Mouse (Mus musculus): ENCODE results near the gene Gpr119. TPM values are rescaled to one million over a fixed set of nuclear protein-coding genes. Genes with fewer than 3 reads are reported as not detected.

Gpr119 gene
- polyA plus RNA-seq (2014; fragmentation: Illumina TruSeq; extraction: RNeasy Lipid Tissue Mini Kit (QIAGEN cat#74804); ENCODE audit: low read depth, low replicate concordance): not detected

DNA sequence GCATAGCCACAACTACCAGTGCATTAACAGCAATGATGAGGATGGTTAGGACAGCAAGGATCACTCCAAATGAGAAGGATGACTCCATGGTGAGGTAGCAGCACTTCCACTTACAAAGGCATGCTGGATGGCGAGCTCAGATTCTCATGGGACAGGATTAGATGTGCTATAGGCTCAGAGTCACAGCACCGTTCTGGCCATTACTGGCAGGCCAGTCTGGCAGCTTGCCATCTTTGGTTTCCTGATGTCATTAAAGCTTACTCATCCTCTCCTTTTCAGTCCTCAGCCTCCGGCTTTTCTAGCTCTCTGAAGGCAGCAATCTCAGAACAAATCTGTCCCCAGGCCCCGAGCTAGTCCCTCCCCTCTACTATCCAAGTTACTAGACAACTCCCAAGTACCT lies at the start of gene Gpr119:
TSS of gene Gpr119 (minus strand) at position 308 of the 400 bp plus-strand sequence.

DNA sequence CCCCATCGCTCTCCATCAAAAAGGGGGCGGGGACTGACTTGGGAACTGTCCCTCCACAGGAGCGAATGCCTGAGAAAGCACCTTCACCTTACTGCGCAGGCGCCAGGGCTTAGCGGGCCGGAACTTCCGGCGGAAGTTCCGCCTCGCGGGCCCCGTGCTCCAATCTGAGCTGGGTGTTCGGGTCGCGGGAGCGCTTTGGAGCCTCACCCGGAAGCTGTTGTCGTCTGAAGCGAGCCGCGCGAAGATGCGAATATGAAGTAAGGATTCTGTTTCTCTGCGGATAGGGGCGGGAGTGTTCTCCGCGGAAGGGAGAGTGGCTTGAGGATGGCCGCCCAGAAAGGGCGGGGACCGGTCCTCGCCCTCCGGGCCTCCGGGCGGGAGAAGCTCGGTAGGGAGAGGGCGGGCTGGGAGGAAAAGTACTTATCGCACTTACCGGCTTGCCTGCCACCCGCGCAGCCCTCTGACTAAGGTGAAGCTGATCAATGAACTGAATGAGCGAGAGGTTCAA lies 20.6 kb upstream of the Gpr119 start, which contains the start of gene Rbmx2:
TSS of gene Rbmx2 (plus strand) at position 141 of the 508 bp plus-strand sequence.

DNA sequence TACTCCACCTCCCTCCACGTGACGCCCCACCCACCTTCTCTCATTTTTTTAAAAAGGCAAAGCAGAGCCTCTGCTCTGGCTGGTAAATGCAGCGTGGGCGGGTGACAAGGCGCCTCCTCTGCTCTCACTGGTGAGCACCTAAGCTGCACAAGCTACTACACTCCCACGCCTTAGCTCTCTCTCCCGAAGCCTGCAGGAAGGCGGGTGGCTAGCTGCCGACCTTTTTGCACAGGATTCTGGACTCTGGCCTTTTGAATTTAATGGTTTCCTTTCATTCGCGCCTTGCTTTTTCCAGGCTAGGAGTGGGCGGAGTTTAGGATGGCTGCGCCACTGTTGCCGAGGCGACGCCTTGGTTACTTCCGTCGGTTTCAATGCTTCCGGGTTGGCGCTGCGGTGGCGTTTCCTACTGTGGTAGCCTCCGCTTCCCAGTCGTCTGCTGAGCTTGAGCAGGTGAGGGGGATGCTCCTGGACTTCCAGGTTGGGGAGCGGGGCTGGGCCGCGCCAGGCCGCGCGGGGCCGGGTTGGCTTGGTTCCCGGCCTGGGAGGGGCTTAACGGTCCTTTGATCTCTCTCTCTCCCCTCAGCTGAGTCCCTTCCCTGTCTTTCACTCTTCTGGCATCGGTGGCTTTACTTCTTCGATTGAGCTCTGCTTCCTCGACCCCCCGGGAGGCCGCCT lies 50.8 kb downstream of the Gpr119 start, which contains the start of gene Slc25a14:
TSS of gene Slc25a14 (plus strand) at position 35 of the 675 bp plus-strand sequence.

Other genes starting within 250 kb of the Gpr119 start
- gene Elf4, start 211.3 kb downstream of the Gpr119 start, polyA plus RNA-seq (2014; fragmentation: Illumina TruSeq; extraction: RNeasy Lipid Tissue Mini Kit (QIAGEN cat#74804); ENCODE audit: low read depth, low replicate concordance): 8.5 TPM
- gene Aifm1, start 160.9 kb downstream of the Gpr119 start, polyA plus RNA-seq (2014; fragmentation: Illumina TruSeq; extraction: RNeasy Lipid Tissue Mini Kit (QIAGEN cat#74804); ENCODE audit: low read depth, low replicate concordance): 316 TPM
- gene Rab33a, start 155.2 kb downstream of the Gpr119 start, polyA plus RNA-seq (2014; fragmentation: Illumina TruSeq; extraction: RNeasy Lipid Tissue Mini Kit (QIAGEN cat#74804); ENCODE audit: low read depth, low replicate concordance): 10.6 TPM
- gene Zfp280c, start 80.0 kb downstream of the Gpr119 start, polyA plus RNA-seq (2014; fragmentation: Illumina TruSeq; extraction: RNeasy Lipid Tissue Mini Kit (QIAGEN cat#74804); ENCODE audit: low read depth, low replicate concordance): 24.8 TPM
- 35.0 TPM for gene Slc25a14, start 51.1 kb downstream of the Gpr119 start, polyA plus RNA-seq (2014; fragmentation: Illumina TruSeq; extraction: RNeasy Lipid Tissue Mini Kit (QIAGEN cat#74804); ENCODE audit: low read depth, low replicate concordance)
- gene Rbmx2, start 20.5 kb upstream of the Gpr119 start, polyA plus RNA-seq (2014; fragmentation: Illumina TruSeq; extraction: RNeasy Lipid Tissue Mini Kit (QIAGEN cat#74804); ENCODE audit: low read depth, low replicate concordance): 7.3 TPM
- not detected for gene Gm595, start 203.2 kb upstream of the Gpr119 start, polyA plus RNA-seq (2014; fragmentation: Illumina TruSeq; extraction: RNeasy Lipid Tissue Mini Kit (QIAGEN cat#74804); ENCODE audit: low read depth, low replicate concordance)